Mouse (Mus musculus): Measurements from ENCODE around the gene Ghsr. TPM values are rescaled to one million over a fixed set of nuclear protein-coding genes. Genes with fewer than 3 reads are reported as not detected.

The Ghsr gene
- polyA plus RNA-seq, 1 experiment from 2014 or later: 0.14 TPM

DNA sequence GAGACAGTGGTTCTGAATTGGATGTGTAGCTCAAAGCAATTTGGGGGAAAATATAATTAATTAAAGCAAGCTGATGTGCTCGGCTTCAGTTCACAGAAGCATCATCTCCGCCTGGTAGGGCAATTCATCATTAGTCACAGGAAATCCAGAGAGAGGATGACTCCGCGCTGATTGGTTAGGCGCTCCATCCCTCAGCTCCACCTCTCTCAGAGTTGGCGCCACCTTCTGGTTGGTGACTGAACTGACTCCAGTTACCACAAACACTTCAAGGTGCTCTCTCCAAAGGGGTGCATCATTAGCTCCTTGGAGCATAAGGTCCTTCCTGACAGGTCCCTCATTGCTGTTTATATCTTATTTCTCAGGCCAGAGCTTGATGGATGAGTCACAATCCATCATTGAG is 25.6 kb upstream of the Ghsr start:
- Histone ChIP-seq H3K4me1 (replicated peaks; ENCODE audit: control insufficient read depth, insufficient read depth, low read length) (no peaks in the 10 kb centered on the region), H3K9me3 (ENCODE audit: control insufficient read depth, low read length) (no peaks in the 10 kb centered on the region), H3K27ac (ENCODE audit: low read depth, low read length) (no peak overlapping the region), H3K4me2 (replicated peaks; ENCODE audit: low read depth, low read length) (no peak overlapping the region), H3K36me3 (ENCODE audit: control insufficient read depth, insufficient read depth, low read length) (no peaks in the 10 kb centered on the region), H3K4me3 (ENCODE audit: low read depth, low read length) (no peak overlapping the region), H3K27me3 (ENCODE audit: control insufficient read depth, insufficient read depth, low read length) (no peaks in the 10 kb centered on the region), H3K9ac (ENCODE audit: low read depth, low read length) (no peak overlapping the region)
- 54% methylated on average over 6 of the region's 6 CpGs for WGBS
- DNase-seq (ENCODE audit: low spot score): peak; percentile 25
- ATAC-seq (ENCODE audit: low FRiP score): no peak

GRCm38 (mm10) chr3:27348462-27348861 is 22.7 kb upstream of the Ghsr start:
- Histone ChIP-seq H3K4me1 (replicated peaks; ENCODE audit: control insufficient read depth, insufficient read depth, low read length) (no peaks in the 10 kb centered on the region), H3K27me3 (ENCODE audit: control insufficient read depth, insufficient read depth, low read length) (no peaks in the 10 kb centered on the region), H3K27ac (ENCODE audit: low read depth, low read length) (no peak overlapping the region), H3K9me3 (ENCODE audit: control insufficient read depth, low read length) (no peaks in the 10 kb centered on the region), H3K9ac (ENCODE audit: low read depth, low read length) (no peak overlapping the region), H3K36me3 (ENCODE audit: control insufficient read depth, insufficient read depth, low read length) (no peaks in the 10 kb centered on the region), H3K4me3 (ENCODE audit: low read depth, low read length) (no peak overlapping the region), H3K4me2 (replicated peaks; ENCODE audit: low read depth, low read length) (no peak overlapping the region)
- no peak for DNase-seq (ENCODE audit: low spot score)
- ATAC-seq (ENCODE audit: low FRiP score): no peak
- 77% methylated on average over 5 of the region's 5 CpGs for WGBS

DNA sequence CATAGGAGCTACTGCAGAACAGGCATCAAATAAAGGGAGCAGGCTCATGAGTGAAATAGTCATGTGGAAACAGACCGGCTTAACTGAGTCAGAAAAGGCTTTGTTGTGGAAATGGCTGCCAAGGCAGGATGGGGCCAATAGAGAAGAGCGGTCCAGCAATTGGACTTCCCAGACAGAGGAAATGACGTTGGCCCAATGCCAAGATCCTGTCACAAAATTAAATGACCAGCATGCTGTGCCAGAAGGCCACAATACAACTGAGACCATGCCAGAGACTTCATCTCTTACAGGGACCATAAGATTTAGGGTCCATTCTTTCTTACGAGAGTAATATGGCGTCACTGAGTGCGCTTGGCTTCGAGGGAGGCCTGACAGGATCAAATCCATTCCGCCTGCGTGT is 20.0 kb upstream of the Ghsr start:
- Histone ChIP-seq H3K4me1 (replicated peaks; ENCODE audit: control insufficient read depth, insufficient read depth, low read length) (no peaks in the 10 kb centered on the region), H3K27ac (ENCODE audit: low read depth, low read length) (no peak overlapping the region), H3K27me3 (ENCODE audit: control insufficient read depth, insufficient read depth, low read length) (no peaks in the 10 kb centered on the region), H3K9ac (ENCODE audit: low read depth, low read length) (no peak overlapping the region), H3K4me3 (ENCODE audit: low read depth, low read length) (no peak overlapping the region), H3K36me3 (ENCODE audit: control insufficient read depth, insufficient read depth, low read length) (no peaks in the 10 kb centered on the region), H3K9me3 (ENCODE audit: control insufficient read depth, low read length) (no peaks in the 10 kb centered on the region), H3K4me2 (replicated peaks; ENCODE audit: low read depth, low read length) (no peak overlapping the region)
- WGBS: 85% methylated on average over 9 of the region's 9 CpGs
- DNase-seq (ENCODE audit: low spot score): no peak
- ATAC-seq (ENCODE audit: low FRiP score): peak; percentile 47; the same call in 1 of the 2 replicates

GRCm38 (mm10) chr3:27359100-27359720 is 11.9 kb upstream of the Ghsr start:
- H3K9ac ChIP-seq (ENCODE audit: low read depth, low read length): no peak overlapping the region

GRCm38 (mm10) chr3:27370125-27370524 is 1.0 kb upstream of the Ghsr start:
- H3K9me3 ChIP-seq (ENCODE audit: control insufficient read depth, low read length): no peaks in the 10 kb centered on the region
- H3K4me3 ChIP-seq (ENCODE audit: low read depth, low read length): no peak overlapping the region
- no peak overlapping the region for H3K27ac ChIP-seq (ENCODE audit: low read depth, low read length)
- no peak overlapping the region for H3K9ac ChIP-seq (ENCODE audit: low read depth, low read length)
- H3K27me3 ChIP-seq (ENCODE audit: control insufficient read depth, insufficient read depth, low read length): peaks cover 37% of the 10 kb centered on the region
- 4% methylated on average over 10 of the region's 10 CpGs for WGBS
- 0 out of 2 replicates have a peak, but pooled peaks cover 4% of the 10 kb centered on the region for H3K4me1 ChIP-seq (replicated peaks; ENCODE audit: control insufficient read depth, insufficient read depth, low read length)
- H3K36me3 ChIP-seq (ENCODE audit: control insufficient read depth, insufficient read depth, low read length): no peaks in the 10 kb centered on the region
- H3K4me2 ChIP-seq (replicated peaks; ENCODE audit: low read depth, low read length): no peak overlapping the region
- peak; percentile 81 for DNase-seq (ENCODE audit: low spot score)
- no peak for ATAC-seq (ENCODE audit: low FRiP score)

More at GRCm38 (mm10) chr3:27359100-27359720, 11.9 kb upstream of the Ghsr start:
- 89% methylated on average over 2 of the region's 2 CpGs for WGBS
- Histone ChIP-seq H3K9me3 (ENCODE audit: control insufficient read depth, low read length) (no peaks in the 10 kb centered on the region), H3K36me3 (ENCODE audit: control insufficient read depth, insufficient read depth, low read length) (no peaks in the 10 kb centered on the region), H3K4me2 (replicated peaks; ENCODE audit: low read depth, low read length) (no peak overlapping the region), H3K4me3 (ENCODE audit: low read depth, low read length) (no peak overlapping the region), H3K4me1 (replicated peaks; ENCODE audit: control insufficient read depth, insufficient read depth, low read length) (no peaks in the 10 kb centered on the region), H3K27me3 (ENCODE audit: control insufficient read depth, insufficient read depth, low read length) (no peaks in the 10 kb centered on the region), H3K27ac (ENCODE audit: low read depth, low read length) (no peak overlapping the region)
- ATAC-seq (ENCODE audit: low FRiP score) (no peak), DNase-seq (ENCODE audit: low spot score) (no peak)

DNA sequence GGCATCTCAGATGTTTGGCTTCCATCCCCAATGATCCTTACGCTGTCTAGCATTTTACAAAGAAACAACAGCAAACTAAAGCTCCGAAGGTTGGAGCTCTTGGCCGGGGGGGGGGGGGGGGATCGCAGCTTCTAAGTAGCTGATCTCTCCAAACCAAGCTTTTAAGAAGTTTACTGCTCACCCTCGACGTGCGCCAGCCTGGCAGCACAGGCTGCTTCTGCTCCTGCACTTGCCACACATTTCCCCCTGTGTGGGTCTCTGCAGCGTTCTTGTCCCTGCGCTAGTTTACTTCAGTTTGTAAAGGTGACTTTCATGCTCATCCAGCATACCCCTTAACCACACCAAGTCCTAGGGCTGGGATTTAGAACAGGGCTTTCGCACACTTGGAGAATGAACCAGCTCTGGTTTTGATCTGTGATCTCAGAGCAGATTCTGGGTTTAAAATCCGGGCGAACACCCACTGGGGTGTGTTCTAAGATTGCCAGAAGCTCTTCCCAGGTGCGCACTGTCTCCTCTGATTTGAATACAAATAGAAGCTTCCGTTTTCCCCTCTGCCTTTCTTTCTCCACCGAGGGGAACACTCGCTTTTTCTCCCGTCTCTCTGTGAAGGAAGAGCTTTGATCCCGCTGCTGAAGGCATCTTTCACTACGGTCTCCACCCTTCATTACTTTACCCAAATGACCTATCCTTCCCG is 422 bp upstream of the Ghsr start:
- Histone ChIP-seq H3K4me3 (ENCODE audit: low read depth, low read length) (peak overlapping the region; percentile 22), H3K27ac (ENCODE audit: low read depth, low read length) (no peak overlapping the region), H3K27me3 (ENCODE audit: control insufficient read depth, insufficient read depth, low read length) (peaks cover 37% of the 10 kb centered on the region), H3K36me3 (ENCODE audit: control insufficient read depth, insufficient read depth, low read length) (no peaks in the 10 kb centered on the region), H3K9ac (ENCODE audit: low read depth, low read length) (no peak overlapping the region), H3K4me1 (replicated peaks; ENCODE audit: control insufficient read depth, insufficient read depth, low read length) (0 out of 2 replicates have a peak, but pooled peaks cover 4% of the 10 kb centered on the region), H3K9me3 (ENCODE audit: control insufficient read depth, low read length) (no peaks in the 10 kb centered on the region), H3K4me2 (replicated peaks; ENCODE audit: low read depth, low read length) (peak overlapping the region; percentile 45)
- WGBS: 3% methylated on average over 20 of the region's 20 CpGs
- no peak for ATAC-seq (ENCODE audit: low FRiP score)
- DNase-seq (ENCODE audit: low spot score): peak; percentile 14

DNA sequence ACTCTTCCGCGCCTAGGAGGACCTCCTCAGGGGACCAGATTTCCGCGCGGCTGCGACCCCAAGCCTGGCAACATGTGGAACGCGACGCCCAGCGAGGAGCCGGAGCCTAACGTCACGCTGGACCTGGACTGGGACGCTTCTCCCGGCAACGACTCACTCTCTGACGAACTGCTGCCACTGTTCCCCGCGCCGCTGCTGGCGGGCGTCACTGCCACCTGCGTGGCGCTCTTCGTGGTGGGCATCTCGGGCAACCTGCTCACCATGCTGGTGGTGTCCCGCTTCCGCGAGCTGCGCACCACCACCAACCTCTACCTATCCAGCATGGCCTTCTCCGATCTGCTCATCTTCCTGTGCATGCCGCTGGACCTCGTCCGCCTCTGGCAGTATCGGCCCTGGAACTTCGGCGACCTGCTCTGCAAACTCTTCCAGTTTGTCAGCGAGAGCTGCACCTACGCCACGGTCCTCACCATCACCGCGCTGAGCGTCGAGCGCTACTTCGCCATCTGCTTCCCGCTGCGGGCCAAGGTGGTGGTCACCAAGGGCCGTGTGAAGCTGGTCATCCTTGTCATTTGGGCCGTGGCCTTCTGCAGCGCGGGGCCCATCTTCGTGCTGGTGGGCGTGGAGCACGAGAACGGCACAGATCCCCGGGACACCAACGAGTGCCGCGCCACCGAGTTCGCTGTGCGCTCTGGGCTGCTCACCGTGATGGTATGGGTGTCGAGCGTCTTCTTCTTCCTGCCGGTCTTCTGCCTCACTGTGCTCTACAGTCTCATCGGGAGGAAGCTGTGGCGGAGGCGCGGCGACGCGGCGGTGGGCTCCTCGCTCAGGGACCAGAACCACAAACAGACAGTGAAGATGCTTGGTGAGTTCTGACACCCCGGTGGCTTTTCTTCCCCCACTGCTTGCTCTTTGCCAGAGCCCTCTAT is 837 bp downstream of the Ghsr start:
- H3K4me3 ChIP-seq (ENCODE audit: low read depth, low read length): peak overlapping the region; percentile 22
- DNase-seq (ENCODE audit: low spot score): peak; percentile 44
- peak overlapping the region; percentile 45 for H3K4me2 ChIP-seq (replicated peaks; ENCODE audit: low read depth, low read length)
- H3K27ac ChIP-seq (ENCODE audit: low read depth, low read length): no peak overlapping the region
- H3K9ac ChIP-seq (ENCODE audit: low read depth, low read length): no peak overlapping the region
- H3K27me3 ChIP-seq (ENCODE audit: control insufficient read depth, insufficient read depth, low read length): peaks cover 37% of the 10 kb centered on the region
- H3K36me3 ChIP-seq (ENCODE audit: control insufficient read depth, insufficient read depth, low read length): no peaks in the 10 kb centered on the region
- 1% methylated on average over 76 of the region's 77 CpGs for WGBS
- no peaks in the 10 kb centered on the region for H3K9me3 ChIP-seq (ENCODE audit: control insufficient read depth, low read length)
- H3K4me1 ChIP-seq (replicated peaks; ENCODE audit: control insufficient read depth, insufficient read depth, low read length): 0 out of 2 replicates have a peak, but pooled peaks cover 4% of the 10 kb centered on the region
- ATAC-seq (ENCODE audit: low FRiP score): peak; percentile 61

GRCm38 (mm10) chr3:27374396-27374795 is 3.2 kb downstream of the Ghsr start:
- H3K9ac ChIP-seq (ENCODE audit: low read depth, low read length): no peak overlapping the region
- ATAC-seq (ENCODE audit: low FRiP score): no peak
- no peaks in the 10 kb centered on the region for H3K36me3 ChIP-seq (ENCODE audit: control insufficient read depth, insufficient read depth, low read length)
- 0 out of 2 replicates have a peak, but pooled peaks cover 4% of the 10 kb centered on the region for H3K4me1 ChIP-seq (replicated peaks; ENCODE audit: control insufficient read depth, insufficient read depth, low read length)
- no peak overlapping the region for H3K27ac ChIP-seq (ENCODE audit: low read depth, low read length)
- H3K9me3 ChIP-seq (ENCODE audit: control insufficient read depth, low read length): no peaks in the 10 kb centered on the region
- 64% methylated on average over 9 of the region's 9 CpGs for WGBS
- peaks cover 35% of the 10 kb centered on the region for H3K27me3 ChIP-seq (ENCODE audit: control insufficient read depth, insufficient read depth, low read length)
- H3K4me2 ChIP-seq (replicated peaks; ENCODE audit: low read depth, low read length): no peak overlapping the region
- no peak overlapping the region for H3K4me3 ChIP-seq (ENCODE audit: low read depth, low read length)
- DNase-seq (ENCODE audit: low spot score): no peak
